Mouse (Mus musculus) heart, postnatal 0 days (tissue): ENCODE results near the gene Nup205.

Experiments
- CTCF ChIP-seq: IDR thresholded peaks from 2 replicates; pipeline ENCODE4 v1.5.1; 2016; ENCODE audit warnings: antibody characterized with exemption, control low read depth, low read depth
- EP300 ChIP-seq: IDR thresholded peaks from 2 replicates; pipeline ENCODE4 v1.6.1; 2016; ENCODE audit warnings: antibody characterized with exemption, low read depth

- TF ChIP-seq CTCF = peak; percentile 95
- TF ChIP-seq EP300 = peak; percentile 86
Observed at GRCm38 (mm10) chr6:35252477-35253346, 75.5 kb downstream of the Nup205 start.
